Mouse (Mus musculus) gastrocnemius, postnatal 10 days (tissue): ENCODE data around the gene Ano6. TPM values are rescaled to one million over a fixed set of nuclear protein-coding genes. Genes with fewer than 3 reads are reported as not detected.
"Not testable (repeated sequence)": the region's sequence is repeated elsewhere in the genome, so short reads cannot be mapped to it uniquely, and the experiment has no call there.

ENCODE experiments used
- DNase-seq: peaks from one replicate; pipeline ENCODE4 v3.0.0; 2021; ENCODE audit warnings: mixed read lengths
- total RNA-seq, 2 experiments: library from RNA; stranded (reverse); gene quantifications; 2 replicates each; pipeline ENCODE4 v1.2.3; 2021

The Ano6 gene
- total RNA-seq, 2 experiments from 2014 or later: 64.8 to 76.4 TPM

DNA sequence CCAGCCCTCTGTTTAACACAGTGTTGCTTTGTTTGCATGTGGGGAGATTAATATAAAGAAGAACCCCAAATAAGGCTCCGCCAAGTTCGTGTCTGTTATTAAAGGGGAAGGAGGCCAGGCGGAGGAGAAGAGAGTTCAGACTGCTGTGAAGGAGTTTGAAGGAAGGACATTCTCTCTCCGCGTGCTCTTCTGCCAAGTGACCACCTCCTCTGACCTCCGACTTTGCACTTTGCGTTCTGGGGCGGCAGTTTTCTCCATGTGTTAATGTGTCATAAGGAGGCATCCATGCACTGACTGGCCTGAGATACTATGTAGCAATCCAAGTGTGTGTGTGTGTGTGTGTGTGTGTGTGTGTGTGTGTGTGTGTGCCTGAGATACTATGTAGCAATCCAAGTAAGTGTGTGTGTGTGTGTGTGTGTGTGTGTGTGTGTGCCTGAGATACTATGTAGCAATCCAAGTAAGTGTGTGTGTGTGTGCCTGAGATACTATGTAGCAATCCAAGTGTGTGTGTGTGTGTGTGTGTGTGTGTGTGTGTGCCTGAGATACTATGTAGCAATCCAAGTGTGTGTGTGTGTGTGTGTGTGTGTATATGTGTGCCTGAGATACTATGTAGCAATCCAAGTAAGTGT lies 37.5 kb downstream of the Ano6 start:
- not testable (repeated sequence) for DNase-seq

DNA sequence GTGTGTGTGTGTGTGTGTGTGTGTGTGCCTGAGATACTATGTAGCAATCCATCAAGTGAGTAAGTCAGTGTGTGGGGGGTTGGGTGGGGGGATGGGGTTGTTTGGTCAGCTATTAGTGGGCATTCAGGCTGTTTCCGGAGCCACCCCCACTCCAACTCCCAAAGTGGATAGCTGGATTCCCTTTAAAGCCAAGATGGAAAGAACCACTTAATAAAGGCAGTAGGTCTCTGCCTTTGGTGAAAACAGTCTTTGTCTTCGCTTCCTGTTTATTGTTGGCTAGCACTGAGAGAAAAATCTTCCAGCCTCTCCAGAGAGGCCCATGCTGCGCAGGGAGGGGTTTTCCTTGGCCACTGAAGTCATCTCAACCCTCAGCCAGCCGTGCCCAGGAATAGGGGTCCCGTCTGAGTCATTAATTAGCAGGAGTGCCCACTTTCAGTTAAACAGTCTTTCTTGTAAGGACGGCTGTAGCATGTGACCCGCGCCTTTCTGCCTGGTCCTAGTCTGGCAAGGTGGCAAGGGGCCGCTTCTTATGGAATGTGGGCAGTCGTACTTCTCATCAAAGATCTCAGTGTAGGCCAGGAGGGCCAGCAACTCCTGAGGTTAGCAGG lies 38.1 kb downstream of the Ano6 start:
- DNase-seq: no peak

DNA sequence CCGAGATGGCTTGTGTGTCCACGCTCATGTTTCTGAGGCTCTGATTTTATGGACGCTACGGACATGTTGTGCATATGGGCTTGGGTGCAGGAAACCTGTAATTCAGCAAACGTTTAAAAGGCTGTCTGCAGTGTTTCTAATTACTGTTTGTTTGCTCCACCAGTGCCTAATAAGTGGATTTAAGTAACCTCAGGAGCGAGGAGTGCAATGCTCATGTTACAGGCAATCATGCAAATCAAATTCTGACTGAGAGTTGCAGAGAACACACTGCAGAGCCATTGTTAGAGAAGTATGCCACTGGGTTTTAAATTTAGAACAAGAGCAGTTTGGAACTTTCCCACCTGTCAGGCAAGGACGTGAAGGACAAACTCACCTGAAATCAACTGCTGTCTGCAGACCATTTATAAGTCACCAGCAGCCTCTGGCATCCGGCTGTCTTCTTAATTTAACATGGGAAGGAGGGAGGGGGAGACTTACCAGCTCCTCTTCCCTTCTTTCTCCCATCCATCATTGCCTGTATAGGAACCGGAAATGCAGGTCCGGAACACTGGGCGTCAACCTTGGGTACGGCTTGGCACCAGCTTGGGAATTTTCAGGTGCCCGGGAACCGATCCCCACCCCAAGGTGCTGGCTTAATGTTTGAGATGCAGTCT lies 39.0 kb downstream of the Ano6 start:
- DNase-seq: no peak

GRCm38 (mm10) chr15:95830206-95830560 lies 39.5 kb downstream of the Ano6 start:
- DNase-seq: no peak

GRCm38 (mm10) chr15:95833292-95833691 lies 42.6 kb downstream of the Ano6 start:
- DNase-seq: no peak

- DNase-seq: no peak
Observed at GRCm38 (mm10) chr15:95836077-95836476, 45.4 kb downstream of the Ano6 start.

GRCm38 (mm10) chr15:95836646-95837434 lies 46.2 kb downstream of the Ano6 start:
- DNase-seq: no peak

- DNase-seq: no peak
Observed at GRCm38 (mm10) chr15:95837570-95837969, 46.9 kb downstream of the Ano6 start.

GRCm38 (mm10) chr15:95838171-95839020 lies 47.8 kb downstream of the Ano6 start:
- DNase-seq: no peak

GRCm38 (mm10) chr15:95839789-95840188 lies 49.1 kb downstream of the Ano6 start:
- no peak for DNase-seq

DNA sequence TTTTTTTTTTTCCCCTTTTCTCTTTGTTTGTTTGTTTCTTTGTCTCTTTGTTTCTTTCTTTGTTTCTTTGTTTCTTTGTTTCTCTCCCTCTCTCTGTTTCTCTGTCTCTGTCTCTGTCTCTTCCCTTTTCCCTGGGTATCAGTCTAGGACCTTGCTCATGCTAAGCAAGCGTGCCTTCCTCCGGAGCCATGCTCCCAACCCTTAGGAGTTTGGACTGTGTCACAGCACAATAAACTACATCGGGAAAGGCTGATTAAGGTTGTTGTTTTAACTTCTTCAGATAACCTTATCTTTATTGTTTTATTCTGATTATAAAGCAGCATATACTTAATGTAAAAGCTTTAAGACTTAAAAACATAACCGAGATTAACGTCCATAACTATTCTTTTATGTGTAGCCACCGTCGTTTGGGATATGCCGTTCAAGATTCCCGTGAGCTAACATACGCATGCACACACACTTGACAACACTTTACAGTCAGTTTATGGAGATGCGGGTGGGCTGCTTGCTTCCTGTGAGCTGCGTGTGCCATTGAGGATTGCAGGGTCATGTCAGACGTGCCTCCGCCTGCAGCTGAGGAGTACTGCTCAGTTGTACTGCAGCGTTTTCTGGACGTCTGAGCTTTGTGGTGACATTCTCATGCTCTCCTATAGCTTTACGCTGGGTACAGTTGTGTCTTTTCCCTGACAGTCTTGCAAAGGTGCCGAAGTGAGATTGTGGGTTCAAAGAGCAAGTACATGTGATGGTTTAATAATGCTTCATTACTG lies 52.7 kb downstream of the Ano6 start:
- no peak for DNase-seq

DNA sequence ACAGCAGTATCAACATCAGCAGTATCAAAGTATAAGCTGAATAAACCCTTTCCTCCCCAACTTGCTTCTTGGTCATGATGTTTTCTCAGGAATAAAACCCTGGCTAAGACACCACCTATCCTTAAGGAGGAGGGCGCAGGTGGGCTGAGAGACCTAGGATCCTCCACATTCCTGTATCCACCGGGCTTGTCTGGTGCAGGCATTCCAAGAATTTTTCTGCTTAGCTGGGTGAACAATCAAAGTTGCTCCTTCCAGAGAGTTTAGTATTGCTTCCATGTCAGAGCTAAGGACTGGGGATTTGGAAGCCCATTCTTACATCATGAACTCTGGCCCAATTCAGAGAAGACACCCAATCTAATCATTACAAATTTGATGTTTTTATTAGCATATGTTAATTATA lies 53.8 kb downstream of the Ano6 start:
- DNase-seq: no peak

- no peak for DNase-seq
Observed at GRCm38 (mm10) chr15:95846102-95846501, 55.5 kb downstream of the Ano6 start.

- DNase-seq: no peak
Observed at GRCm38 (mm10) chr15:95848493-95849064, 57.9 kb downstream of the Ano6 start.

- no peak for DNase-seq
Observed at GRCm38 (mm10) chr15:95849513-95850411, 59.1 kb downstream of the Ano6 start.

DNA sequence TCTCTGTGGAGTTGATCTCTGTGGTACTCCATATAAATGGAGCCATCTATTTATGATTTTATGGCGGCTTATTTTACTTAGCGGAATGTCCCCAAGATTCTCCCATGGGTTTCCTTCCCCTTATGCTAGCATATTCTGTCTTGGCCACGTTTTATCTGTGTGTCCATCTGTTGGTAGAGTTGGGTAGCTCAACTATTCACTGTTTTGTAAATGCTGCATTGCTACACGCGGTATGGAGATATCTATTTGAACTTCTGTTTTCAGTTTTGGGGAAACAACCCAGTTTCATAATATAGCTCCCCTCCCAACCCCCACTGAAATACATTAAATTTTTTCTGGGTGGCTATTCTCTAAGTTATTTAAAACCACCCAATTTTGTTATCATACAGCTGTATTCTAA lies 59.9 kb downstream of the Ano6 start:
- no peak for DNase-seq

DNA sequence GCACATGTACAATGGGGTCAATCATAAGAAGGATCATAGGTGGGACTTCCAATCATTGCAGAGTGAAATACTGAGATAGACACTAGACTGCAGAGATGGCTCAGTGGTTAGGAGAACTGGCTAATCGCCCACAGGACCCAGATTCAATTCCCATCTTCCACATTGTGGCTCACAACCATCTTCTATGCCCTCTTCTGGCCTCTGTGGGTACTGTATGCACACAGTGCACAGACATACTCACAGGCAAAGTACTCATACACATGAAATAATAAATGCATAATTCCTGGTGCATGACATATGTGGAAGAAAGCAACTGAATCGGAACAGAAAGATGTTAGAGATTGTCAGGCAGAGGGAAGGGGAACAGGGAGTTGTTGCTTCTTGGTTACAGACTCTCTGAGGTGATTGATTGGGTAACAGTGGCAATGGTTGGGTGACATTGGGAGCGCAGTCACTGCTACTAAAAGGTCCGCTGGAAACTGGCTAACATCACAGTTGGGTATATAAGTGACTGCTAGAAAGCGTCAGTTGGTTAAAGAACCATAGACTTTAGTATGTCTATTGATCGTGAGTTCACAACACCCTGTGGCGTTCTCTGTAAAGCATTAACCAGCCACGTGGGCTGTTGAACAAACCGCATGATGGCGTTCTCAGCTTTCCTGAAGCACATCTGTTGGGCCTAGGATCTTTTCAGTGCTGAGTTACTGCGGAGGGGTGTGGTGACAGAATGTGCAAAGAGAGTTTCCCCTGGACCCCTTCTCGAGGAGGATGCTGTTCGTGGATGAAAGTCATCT lies 64.6 kb downstream of the Ano6 start:
- no peak for DNase-seq

- DNase-seq: no peak
Observed at GRCm38 (mm10) chr15:95855953-95856352, 65.3 kb downstream of the Ano6 start.
